Mouse (Mus musculus) adrenal gland (tissue): Measurements from ENCODE around the gene Apeh.

Source experiments
- intact Hi-C: fragments of 180-260 bp; cut with DNase I; formaldehyde crosslinking; loops from one replicate; pipeline ENCODE4 v1.15.1; 2025
- microRNA-seq, 2 experiments: library from miRNA; unstranded; fragments of <30 nt; microRNA quantifications; one replicate each; pipeline ENCODE4; 2019

Gene Apeh

DNA sequence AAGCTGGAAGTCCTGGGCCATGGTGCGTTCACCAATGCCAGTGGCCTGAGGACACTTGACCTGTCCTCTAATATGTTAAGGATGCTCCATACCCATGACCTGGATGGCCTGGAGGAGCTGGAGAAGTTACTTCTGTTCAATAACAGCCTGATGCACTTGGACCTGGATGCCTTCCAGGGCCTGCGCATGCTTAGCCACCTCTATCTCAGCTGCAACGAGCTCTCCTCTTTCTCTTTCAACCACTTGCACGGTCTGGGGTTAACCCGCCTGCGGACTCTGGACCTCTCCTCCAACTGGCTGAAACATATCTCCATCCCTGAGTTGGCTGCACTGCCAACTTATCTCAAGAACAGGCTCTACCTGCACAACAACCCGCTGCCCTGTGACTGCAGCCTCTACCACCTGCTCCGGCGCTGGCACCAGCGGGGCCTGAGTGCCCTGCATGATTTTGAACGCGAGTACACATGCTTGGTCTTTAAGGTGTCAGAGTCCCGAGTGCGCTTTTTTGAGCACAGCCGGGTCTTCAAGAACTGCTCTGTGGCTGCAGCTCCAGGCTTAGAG is 40.7 kb downstream of the Apeh start:
- intact Hi-C loops = loop anchor here (5.0 kb wide), 2 partner anchors 91 to 146 kb away; partner anchors contain the start of gene Mst1r

DNA sequence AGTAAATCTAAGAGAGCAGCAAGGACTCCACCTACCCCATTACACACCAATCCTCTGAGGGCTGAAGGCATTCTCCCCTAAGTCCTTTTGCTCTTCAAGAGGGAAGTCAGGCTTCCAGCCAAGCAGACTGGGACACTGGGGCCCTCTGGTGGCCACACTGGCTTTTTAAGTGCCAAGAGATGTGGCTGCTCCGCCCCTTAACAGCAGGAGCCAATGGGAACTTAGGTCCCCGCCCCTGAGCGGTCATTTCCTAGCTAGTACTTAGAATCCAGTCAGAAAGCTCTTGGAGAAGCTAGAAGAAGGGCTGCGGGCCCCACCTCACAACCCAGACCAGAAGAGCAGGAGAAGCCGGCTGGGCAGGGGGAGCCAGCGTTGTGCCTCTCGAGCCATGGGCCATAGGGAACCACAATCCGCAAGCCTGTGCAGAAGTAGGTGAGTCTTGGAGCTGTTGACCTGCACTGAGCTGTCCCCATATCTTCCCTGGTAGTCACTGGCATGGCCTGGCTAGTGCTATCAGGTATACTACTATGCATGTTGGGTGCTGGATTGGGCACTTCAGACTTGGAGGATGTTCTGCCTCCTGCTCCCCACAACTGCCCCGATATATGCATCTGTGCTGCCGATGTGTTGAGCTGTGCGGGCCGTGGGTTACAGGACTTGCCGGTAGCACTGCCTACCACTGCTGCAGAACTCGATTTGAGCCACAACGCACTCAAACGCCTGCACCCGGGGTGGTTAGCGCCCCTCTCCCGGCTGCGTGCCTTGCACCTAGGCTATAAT is 41.3 kb downstream of the Apeh start, which contains the start of gene Amigo3:
Amigo3 (plus strand) TSS at position 275 of the 780 bp plus-strand sequence.
- intact Hi-C loops = loop anchor here (5.0 kb wide), 2 partner anchors 91 to 146 kb away; partner anchors contain the start of gene Mst1r

DNA sequence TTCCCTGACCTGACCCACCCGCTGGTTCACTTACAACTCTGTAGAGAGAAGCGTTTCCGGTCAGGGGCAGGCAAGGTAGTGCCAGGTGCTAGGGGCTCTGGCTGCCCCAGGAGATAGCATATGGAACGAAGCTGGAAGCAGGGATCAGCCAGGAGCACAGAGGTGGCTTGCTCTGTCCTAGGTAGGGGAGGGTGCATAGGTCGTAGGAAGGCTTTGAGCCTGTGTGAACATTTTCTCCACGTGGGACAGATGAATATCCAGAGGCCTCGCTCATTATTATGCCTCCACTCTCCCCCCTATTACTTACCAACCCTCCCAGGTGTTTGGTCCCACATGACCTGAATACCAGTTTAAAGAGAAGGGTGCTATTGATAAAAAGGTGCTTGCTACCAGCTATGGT is 42.0 kb downstream of the Apeh start:
- intact Hi-C loops = loop anchor here (5.0 kb wide), 2 partner anchors 90 to 145 kb away; partner anchors contain the start of gene Mst1r

DNA sequence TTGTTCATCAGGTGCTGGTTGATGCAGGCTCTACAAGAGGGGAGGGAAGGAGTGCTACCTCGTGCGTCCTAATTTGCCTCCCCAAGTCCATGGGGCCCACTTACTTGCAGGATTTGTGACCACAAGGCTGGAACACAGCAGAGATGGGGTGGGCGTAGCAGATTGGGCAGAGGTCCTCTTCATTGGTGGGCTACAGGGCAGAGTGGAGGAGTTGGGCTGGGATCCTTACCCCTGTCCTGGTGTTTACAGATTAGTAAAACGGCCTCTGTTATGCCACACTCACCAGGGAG is 42.5 kb downstream of the Apeh start:
- intact Hi-C loops = loop anchor here (5.0 kb wide), 2 partner anchors 90 to 145 kb away; partner anchors contain the start of gene Mst1r

DNA sequence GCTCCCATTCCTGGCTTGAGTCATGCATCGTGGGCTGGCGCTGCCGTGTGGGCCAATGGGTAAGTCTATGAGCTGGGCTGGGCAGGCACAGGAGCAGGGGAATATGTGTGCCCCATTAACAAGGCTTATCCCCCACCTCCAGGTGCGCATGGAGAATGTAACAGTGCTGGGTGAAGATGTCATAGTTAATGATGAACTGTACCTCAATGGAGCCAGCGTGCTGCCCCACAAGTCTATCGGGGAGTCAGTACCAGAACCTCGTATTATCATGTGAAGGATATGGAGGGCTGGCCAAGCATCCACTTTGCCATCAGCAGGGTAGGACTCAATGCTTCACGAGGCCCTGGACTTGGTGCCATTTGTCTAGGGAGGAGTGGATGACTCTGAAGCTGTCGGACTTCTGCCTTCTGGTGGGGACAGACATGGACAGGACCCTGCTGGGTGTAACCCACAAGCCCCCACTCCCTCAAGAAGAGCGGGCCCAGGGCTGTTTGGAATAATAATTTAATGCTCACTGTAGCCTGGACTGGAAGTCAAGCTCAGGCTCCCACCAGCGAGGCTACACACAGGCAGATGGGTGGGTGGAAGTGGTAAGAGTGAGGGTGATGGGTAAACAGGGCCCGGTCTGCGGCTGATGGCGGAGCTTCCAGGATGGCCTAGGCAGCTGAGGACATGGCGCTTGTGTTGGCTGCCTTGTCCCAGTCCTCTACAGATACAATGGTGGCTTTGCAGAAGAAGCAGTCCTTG is 43.0 kb downstream of the Apeh start:
- intact Hi-C loops = loop anchor here (5.0 kb wide), 2 partner anchors 89 to 144 kb away; partner anchors contain the start of gene Mst1r

DNA sequence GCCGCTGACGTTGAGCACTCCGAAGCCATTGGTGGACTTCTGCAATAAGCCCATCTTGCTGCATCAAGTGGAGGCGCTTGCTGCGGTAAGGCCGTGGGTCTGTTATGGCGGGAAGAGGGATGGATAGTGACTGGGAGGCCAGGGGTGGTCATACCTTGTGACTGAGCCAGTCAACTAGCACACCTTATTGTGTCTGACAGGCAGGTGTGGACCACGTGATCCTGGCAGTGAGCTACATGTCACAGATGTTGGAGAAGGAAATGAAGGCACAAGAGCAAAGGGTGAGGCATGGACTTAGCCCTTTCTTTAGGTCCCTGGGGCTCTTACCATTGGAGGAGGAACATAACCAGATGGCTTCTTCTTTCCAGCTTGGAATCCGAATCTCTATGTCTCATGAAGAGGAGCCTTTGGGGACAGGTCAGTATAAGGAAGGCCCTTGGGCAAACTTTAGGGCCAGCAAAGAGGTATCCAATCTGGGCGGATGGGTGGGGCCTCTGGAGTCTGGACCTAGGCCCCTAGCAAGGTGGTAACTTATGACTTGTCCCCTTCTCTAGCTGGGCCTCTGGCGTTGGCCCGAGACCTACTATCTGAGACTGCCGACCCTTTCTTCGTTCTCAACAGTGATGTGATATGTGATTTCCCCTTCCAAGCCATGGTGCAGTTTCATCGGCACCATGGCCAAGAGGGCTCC is 44.7 kb downstream of the Apeh start:
- intact Hi-C loops = loop anchor here (5.0 kb wide), 3 partner anchors 47 to 142 kb away; partner anchors contain the start of genes Ip6k1 and Mst1r

DNA sequence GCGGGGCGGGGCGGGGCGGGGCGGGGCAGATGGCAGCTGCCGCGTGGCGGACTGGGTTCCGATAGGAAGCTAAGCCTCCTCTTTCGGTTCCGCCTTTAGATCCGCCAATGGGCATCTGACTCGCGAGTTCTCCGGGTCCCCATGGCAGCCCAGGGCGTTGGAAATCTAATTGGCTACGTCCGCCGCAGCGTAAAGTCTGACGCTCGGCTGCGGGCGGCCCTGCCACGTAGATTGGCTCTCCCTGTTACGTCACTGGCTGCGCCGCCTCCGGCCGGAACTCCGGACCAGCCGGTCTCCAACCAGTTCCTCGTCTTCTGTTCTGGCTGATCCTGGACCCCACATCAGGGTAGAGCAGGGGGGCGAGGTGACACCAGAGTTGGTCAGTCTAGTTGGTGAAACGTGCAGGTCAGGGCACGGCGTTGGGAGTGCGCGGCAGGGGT is 45.4 kb downstream of the Apeh start, which contains the start of gene Gmppb:
Gmppb (plus strand) TSS at position 227 of the 440 bp plus-strand sequence.
- intact Hi-C loops = loop anchor here (5.0 kb wide), 1 partner anchor 47 kb away; the partner anchor contains the start of gene Ip6k1

DNA sequence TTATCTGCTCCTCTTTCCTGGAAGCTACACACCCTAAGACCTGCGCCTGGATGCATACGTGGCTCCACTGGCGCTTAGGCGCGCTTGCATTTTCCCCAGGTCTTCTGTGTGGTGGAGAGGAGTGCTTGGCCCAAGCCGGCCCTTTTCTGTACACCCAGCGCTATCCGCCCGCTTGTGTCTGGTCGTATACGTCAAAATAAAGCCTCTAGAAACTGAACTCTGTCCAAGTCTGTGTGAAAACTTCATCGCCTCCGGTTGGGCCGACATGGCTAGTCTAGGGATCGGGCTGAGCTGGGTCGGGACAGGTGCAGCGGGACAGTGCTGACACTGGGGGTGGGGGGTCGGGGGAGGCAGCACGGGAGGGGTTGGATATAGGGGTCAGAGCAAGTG is 45.8 kb downstream of the Apeh start:
- intact Hi-C loops = loop anchor here (5.0 kb wide), 1 partner anchor 46 kb away; the partner anchor contains the start of gene Ip6k1

DNA sequence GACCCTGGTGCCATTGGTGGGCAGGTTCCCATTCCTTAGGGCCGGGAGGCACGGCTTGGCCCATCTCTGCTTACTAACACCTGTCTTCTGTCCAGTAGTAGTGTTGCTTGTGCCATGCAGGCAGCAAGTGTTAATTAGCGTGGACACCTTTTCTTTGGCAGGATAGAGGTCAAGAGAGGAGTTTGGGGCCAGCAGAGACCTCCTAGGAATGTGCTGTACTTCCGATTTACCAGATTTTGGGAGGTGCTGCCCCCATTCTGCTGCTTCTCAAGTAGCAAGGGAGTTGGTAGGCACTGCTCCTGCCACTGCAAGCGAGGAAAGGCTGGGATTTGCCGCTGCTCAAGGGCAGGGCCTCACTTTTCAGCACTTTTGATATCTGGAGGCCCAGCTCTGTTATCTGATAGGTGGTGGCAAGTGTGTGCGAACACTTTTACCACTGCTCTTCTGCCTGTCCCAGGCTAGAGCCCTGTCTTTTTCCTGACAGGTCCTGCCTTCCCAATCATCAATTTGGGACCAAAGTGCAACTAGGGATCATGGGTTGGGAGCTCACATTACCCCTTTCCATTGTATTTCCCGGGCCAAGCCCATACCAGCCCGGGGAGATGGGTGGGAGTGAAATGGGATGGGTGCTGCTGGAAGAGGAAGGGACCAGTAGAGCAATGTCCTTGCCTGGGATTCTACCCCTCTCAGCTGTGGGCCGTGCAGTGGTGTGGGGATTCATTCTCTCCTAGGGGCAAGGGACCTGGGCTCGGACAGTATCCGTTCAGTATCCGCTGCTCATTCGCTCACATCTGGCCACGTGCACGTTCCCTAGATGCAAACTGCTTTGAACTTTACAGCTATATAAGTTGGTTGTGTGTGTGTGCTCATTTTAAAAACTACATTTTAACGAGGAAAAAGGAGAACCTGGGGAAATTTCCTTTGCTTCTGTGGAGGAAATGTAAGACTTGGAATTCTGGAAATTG is 46.5 kb downstream of the Apeh start:
- intact Hi-C loops = loop anchor here (5.0 kb wide), 1 partner anchor 46 kb away; the partner anchor contains the start of gene Ip6k1

DNA sequence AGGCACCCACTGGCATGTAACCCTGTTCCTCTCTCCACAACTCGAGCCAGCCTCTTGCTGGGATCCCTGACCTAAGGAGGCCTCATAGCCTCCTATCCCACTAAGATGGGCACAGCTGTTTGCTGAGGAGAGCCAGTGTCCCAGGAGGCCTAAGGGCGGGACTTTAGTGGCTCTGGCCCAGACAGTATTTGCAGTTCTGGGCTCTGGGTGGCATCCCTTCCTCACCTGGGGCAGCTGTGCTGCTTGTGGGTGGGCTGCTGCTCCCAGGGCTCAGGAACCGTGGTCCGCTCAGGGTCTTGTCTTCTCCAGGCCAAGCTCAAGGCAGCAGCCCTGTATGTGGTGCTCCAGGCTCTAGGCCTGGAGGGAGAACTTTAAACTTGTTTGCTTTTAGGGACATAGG is 47.8 kb downstream of the Apeh start:
- intact Hi-C loops = loop anchor here (5.0 kb wide), 1 partner anchor 44 kb away; the partner anchor contains the start of gene Ip6k1

DNA sequence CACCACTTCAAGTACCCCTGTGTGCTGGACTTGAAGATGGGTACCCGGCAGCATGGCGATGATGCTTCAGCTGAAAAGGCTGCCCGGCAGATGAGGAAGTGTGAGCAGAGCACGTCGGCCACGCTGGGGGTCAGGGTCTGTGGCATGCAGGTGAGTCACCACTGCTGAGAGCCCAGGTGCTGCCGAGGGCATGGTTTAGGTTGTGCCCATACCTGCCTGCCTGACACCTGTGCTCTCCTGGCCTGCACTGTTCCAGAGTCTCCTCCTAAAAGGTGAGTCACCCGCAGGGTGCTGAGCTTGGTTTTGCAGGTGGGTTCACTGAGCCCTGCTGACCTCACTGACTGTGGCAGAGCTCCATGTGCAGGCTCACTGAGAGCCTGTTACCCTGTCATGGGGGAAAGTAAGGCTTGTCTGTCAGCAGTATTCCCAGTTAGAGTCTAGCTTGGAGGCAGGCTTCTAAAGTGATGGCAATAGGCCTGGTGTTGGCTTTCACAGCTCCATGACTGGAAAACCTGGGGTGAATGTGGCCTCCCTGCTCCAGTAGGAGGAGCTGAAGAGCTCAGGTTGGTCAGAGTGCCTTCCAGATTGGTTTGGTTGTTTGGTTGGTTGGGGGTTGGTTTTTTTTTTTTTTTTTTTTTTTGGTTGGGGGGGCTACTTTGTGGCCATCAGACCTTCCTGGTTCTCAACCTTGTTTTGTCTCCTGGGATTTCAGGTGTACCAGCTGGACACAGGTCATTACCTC is 49.5 kb downstream of the Apeh start:
- intact Hi-C loops = loop anchor here (5.0 kb wide), 1 partner anchor 43 kb away; the partner anchor contains the start of gene Ip6k1

Small RNA genes lying within 50 kb of the gene (microRNA-seq; reads per million reads assigned to microRNA genes)
- gene Gm47303 (0 reads per million in 2 experiments), gene Mir7088 (0 reads per million in 2 experiments)
